Mouse (Mus musculus): Measurements from ENCODE around the gene Ovol1.

- TF ChIP-seq CTCF (conservative IDR thresholded peaks at IDR 0.05; ENCODE audit: low read length), result no peak
- no peak for TF ChIP-seq POU5F1 (IDR thresholded peaks at IDR 0.05; ENCODE audit: borderline replicate concordance, low read length)
Observed at GRCm38 (mm10) chr19:5570353-5571246, 10.2 kb upstream of the Ovol1 start.

All from E14TG2a.4 (cell line).